Mouse (Mus musculus): ENCODE data around the gene Wasf1.

Gene Wasf1

DNA sequence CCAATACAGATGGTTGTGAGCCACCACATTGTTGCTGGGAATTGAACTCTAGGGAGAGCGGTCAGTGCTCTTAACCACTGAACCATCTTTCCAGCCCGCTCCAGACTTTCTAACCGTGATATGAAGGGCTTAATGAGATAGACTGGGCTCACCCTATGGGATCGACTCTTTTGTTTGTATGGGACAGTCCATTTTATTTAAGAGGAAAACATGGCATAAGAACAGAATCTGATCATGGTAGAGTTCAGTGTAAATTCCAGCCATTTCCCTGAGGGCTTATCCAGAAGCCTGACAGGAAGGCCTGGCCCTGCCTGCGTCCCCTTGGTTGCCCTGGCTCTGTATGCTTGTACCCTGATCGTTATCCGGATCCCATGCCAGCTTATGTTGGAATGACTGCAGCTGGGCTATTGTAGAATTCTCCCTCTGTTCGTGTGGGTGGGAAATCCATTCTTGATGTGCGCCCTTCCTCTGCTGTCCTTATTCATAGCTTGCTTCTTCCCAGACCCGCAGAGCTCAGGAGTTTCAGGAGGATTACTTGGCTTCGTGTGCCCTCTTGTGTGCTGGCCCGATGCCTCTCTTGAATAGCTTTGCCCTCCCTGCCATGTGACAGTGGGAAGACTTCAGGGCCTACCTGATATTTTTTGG is 87.4 kb downstream of the Wasf1 start:
- no peak for DNase-seq (ENCODE audit: low read depth, low spot score)

DNA sequence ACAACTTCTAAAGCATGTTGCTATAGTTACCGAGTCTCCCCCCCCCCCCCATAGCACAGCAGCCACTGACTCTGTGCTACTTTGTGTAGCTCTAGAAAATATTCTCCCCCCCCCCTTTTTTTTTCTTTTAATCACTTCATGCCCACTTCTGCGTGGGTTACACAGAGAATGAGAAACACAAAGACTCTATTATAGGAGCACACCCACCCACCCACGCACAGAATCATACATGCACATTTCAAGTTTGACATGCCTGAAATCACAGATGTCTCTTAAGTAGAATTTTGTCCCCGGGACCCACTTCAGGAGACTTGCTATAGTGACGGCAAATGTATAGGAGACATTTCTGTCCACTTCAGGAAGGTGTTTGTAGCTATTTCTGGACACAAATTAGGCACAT is 88.0 kb downstream of the Wasf1 start:
- no peak for DNase-seq (ENCODE audit: low read depth, low spot score)

DNA sequence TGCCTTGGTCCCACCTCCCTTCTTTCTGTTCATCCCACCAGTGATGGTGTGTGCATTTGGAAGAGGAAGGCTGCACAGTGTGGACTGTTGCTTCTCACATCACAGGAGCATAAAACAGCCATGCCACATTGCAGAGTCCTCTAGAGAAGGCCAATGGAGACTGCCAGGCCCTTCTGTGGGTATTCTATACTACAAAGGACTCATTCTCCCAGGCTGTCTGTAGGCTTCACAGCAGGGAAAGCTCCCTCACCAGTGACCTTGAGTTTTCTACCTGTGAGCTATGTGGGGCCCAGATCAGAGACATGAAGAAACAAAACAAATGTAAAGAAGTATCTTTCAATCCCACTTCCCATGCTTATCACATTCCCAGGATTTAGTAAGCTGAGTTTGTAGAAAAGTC is 100.5 kb downstream of the Wasf1 start:
- DNase-seq (ENCODE audit: low read depth, low spot score), result no peak

DNA sequence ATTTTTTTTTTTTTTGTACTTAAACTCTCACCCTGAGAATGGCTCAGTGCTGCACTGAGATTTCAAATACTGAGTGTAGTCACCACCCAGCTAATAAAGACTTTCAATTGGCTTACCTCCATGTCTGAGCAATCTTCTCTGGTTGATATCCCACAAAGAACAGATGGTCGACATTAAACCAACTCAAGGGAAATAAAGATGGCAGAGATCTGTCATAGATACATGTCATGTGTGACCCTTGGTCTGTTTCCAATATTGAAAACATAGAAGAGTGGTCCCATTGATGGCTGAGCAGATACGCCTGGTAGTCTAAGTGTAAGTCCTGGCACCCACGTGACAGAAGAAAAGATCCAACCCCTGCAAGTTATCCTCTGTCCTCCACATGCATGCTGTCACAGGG is 101.3 kb downstream of the Wasf1 start:
- no peak for DNase-seq (ENCODE audit: low read depth, low spot score)

DNA sequence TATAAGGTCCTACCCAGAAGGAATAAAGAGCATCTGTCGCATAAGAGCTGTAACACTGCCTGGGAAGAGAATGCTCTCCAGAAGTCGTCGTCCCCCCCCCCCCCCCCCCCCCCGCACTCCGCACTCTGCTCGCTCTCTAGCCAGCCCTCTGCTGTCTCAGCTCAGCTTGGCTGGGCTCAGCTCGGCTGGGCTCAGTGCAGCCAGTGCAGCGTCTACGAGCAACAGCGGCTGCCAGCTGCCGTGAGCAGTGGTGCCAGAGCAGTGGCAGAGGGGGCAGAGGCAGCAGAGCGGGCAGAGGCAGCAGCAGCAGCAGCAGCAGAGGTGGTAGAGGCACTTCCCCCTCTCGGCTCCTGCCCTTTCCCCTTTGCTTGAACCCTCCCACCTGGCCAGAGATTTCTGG is 102.1 kb downstream of the Wasf1 start:
- no peak for DNase-seq (ENCODE audit: low read depth, low spot score)

Measured in WW6 (cell line).